24 mouse cellular contexts compared by ENCODE assay signal in the genomic region with DNA sequence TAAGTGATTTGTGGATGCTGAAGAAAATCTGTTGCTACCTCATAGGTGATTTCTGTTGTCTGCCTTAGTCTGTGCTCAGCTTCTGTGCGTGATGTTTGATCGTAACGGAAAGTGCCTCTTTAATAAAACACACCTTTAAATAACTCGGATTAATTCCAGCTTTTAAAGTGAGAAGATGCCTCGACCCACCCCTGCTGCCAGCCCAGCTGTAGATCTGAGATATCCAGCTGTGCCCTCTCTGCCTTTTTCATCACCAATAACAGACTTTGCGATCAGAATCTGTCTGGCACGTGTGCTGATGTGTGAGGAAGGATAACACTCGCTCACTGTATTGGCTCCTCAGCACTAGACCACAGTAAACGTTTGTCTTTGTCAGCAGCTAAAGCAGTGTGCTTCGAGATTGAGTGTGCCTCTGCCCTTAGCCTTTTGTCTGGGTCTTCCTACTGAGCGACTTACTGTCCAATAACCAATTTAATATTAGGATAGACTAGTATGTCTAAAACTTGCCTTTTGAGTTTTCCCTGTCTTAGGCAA.
DNase-seq lines count a peak whose midpoint lies in the region; ATAC-seq and TF ChIP-seq lines count a peak whose summit lies in the region.
"Had no signal": no experiment of that assay in that cellular context is flagged by ENCODE, and none has a peak within 500 bp of the region (broad histone marks: within the 10 kb centered on the region; RNA-seq: fewer than 3 reads in every experiment).

No protein-coding gene starts in this region.

- no peak overlapping the region for H3K9ac ChIP-seq in midbrain, embryonic 14.5 days (replicated peaks; ENCODE audit: low read length)
- H3K9ac ChIP-seq in midbrain, postnatal 0 days (replicated peaks; ENCODE audit: low read length, poor library complexity, severe bottlenecking): no peak overlapping the region
- no peak overlapping the region for H3K9ac ChIP-seq in forebrain, embryonic 13.5 days
- H3K9ac ChIP-seq in forebrain, postnatal 0 days: no peak overlapping the region
- H3K9ac ChIP-seq in neural tube, embryonic 15.5 days (replicated peaks): no peak overlapping the region
- H3K9ac ChIP-seq: embryonic facial prominence, embryonic 15.5 days; liver, embryonic 14.5 days; lung, embryonic 14.5 days; neural tube, embryonic 12.5 days had no signal

- no peaks in the 10 kb centered on the region for H3K36me3 ChIP-seq in midbrain, embryonic 14.5 days (ENCODE audit: control insufficient read depth, insufficient read depth, low read length)
- H3K36me3 ChIP-seq in midbrain, postnatal 0 days (ENCODE audit: insufficient read depth, low read length): no peaks in the 10 kb centered on the region
- H3K36me3 ChIP-seq in forebrain, embryonic 13.5 days (ENCODE audit: poor library complexity, severe bottlenecking): no peaks in the 10 kb centered on the region
- H3K36me3 ChIP-seq in forebrain, postnatal 0 days (ENCODE audit: insufficient read depth): no peaks in the 10 kb centered on the region
- H3K36me3 ChIP-seq in neural tube, embryonic 15.5 days: no peaks in the 10 kb centered on the region
- H3K36me3 ChIP-seq: embryonic facial prominence, embryonic 15.5 days; neural tube, embryonic 12.5 days had no signal

- H3K4me3 ChIP-seq in midbrain, embryonic 14.5 days (replicated peaks; ENCODE audit: low read depth, low read length): no peak overlapping the region
- no peak overlapping the region for H3K4me3 ChIP-seq in midbrain, postnatal 0 days (ENCODE audit: low read depth, low read length)
- H3K4me3 ChIP-seq in forebrain, embryonic 13.5 days: no peak overlapping the region
- H3K4me3 ChIP-seq in forebrain, postnatal 0 days (ENCODE audit: low read depth, low read length): no peak overlapping the region
- H3K4me3 ChIP-seq in neural tube, embryonic 15.5 days (replicated peaks): no peak overlapping the region
- H3K4me3 ChIP-seq: embryonic facial prominence, embryonic 15.5 days; left cerebral cortex, adult 2 months; megakaryocyte, embryonic 14.5 days; neural tube, embryonic 12.5 days had no signal

- ATAC-seq in midbrain, embryonic 14.5 days (ENCODE audit: low FRiP score, low TSS enrichment): no peak
- ATAC-seq in midbrain, postnatal 0 days (ENCODE audit: low FRiP score): no peak; the same call in 1 of the 2 replicates
- peak; percentile 66; the same call in 1 of the 2 replicates for ATAC-seq in forebrain, embryonic 13.5 days
- ATAC-seq in forebrain, postnatal 0 days: peak; percentile 38; the same call in 1 of the 2 replicates
- peak; percentile 61; the same call in 1 of the 2 replicates for ATAC-seq in neural tube, embryonic 15.5 days (ENCODE audit: low FRiP score)
- ATAC-seq: activated CD4-positive, CD25-positive, alpha-beta regulatory T cell, adult 4 months had no signal

- no peak for TF ChIP-seq CTCF in midbrain, postnatal 0 days (IDR thresholded peaks at IDR 0.05)
- TF ChIP-seq CTCF in forebrain, postnatal 0 days (IDR thresholded peaks at IDR 0.05; ENCODE audit: low read depth): no peak

- peak; percentile 43 for DNase-seq in midbrain, embryonic 14.5 days
- DNase-seq in midbrain, postnatal 0 days (ENCODE audit: low spot score): no peak
- DNase-seq in forebrain, postnatal 0 days: no peak
- no peak for DNase-seq in urinary bladder, postnatal 36 days (ENCODE audit: low spot score in 2 of 2)
- DNase-seq in urinary bladder, postnatal 10 days (ENCODE audit: low spot score): no peak
- DNase-seq: adrenal gland, postnatal 10 days; cerebellum, adult 2 months; gastrocnemius, postnatal 36 days; heart, postnatal 36 days; kidney, adult 2 months; kidney, postnatal 10 days; lung, embryonic 14.5 days; lung, postnatal 36 days; right cerebral cortex, adult 18-20 months; right cerebral cortex, postnatal 4 days; thymus, postnatal 25 days had no signal

- WGBS in midbrain, embryonic 14.5 days: 45% methylated on average over 11 of the region's 11 CpGs
- WGBS in midbrain, postnatal 0 days: 35% methylated on average over 11 of the region's 11 CpGs
- WGBS in forebrain, embryonic 13.5 days: 54% methylated on average over 11 of the region's 11 CpGs
- WGBS in forebrain, postnatal 0 days: 54% methylated on average over 11 of the region's 11 CpGs
- WGBS in neural tube, embryonic 15.5 days: 38% methylated on average over 11 of the region's 11 CpGs

- H3K4me1 ChIP-seq in midbrain, embryonic 14.5 days (ENCODE audit: control insufficient read depth, insufficient read depth, low read length): peaks cover 14% of the 10 kb centered on the region
- H3K4me1 ChIP-seq in midbrain, postnatal 0 days (ENCODE audit: insufficient read depth, low read length): no peaks in the 10 kb centered on the region
- peaks cover 18% of the 10 kb centered on the region for H3K4me1 ChIP-seq in forebrain, embryonic 13.5 days
- H3K4me1 ChIP-seq in forebrain, postnatal 0 days (ENCODE audit: insufficient read depth): no peaks in the 10 kb centered on the region
- peaks cover 14% of the 10 kb centered on the region for H3K4me1 ChIP-seq in neural tube, embryonic 15.5 days
- H3K4me1 ChIP-seq: megakaryocyte, embryonic 14.5 days had no signal

- peak overlapping the region; percentile 4; the same call in 1 of the 2 replicates for H3K4me2 ChIP-seq in midbrain, embryonic 14.5 days (ENCODE audit: low read length)
- H3K4me2 ChIP-seq in midbrain, postnatal 0 days (ENCODE audit: low read depth, low read length, poor library complexity, severe bottlenecking): no peak overlapping the region
- H3K4me2 ChIP-seq in forebrain, embryonic 13.5 days: no peak overlapping the region
- H3K4me2 ChIP-seq in forebrain, postnatal 0 days (ENCODE audit: low read depth): no peak overlapping the region
- peak overlapping the region; percentile 20; the same call in 1 of the 2 replicates for H3K4me2 ChIP-seq in neural tube, embryonic 15.5 days
- H3K4me2 ChIP-seq: embryonic facial prominence, embryonic 15.5 days; lung, embryonic 14.5 days; neural tube, embryonic 12.5 days had no signal

- no peaks in the 10 kb centered on the region for H3K27me3 ChIP-seq in midbrain, embryonic 14.5 days (ENCODE audit: control insufficient read depth, insufficient read depth, low read length)
- no peaks in the 10 kb centered on the region for H3K27me3 ChIP-seq in midbrain, postnatal 0 days (ENCODE audit: insufficient read depth, low read length)
- H3K27me3 ChIP-seq in forebrain, embryonic 13.5 days: no peaks in the 10 kb centered on the region
- H3K27me3 ChIP-seq in forebrain, postnatal 0 days (ENCODE audit: insufficient read depth, low read length): no peaks in the 10 kb centered on the region
- no peaks in the 10 kb centered on the region for H3K27me3 ChIP-seq in neural tube, embryonic 15.5 days (replicated peaks)
- H3K27me3 ChIP-seq: embryonic facial prominence, embryonic 15.5 days; megakaryocyte, embryonic 14.5 days; neural tube, embryonic 12.5 days had no signal

- H3K9me3 ChIP-seq in midbrain, embryonic 14.5 days (ENCODE audit: control insufficient read depth, low read length): no peaks in the 10 kb centered on the region
- H3K9me3 ChIP-seq in midbrain, postnatal 0 days (ENCODE audit: low read length): no peaks in the 10 kb centered on the region
- no peaks in the 10 kb centered on the region for H3K9me3 ChIP-seq in forebrain, embryonic 13.5 days (replicated peaks)
- H3K9me3 ChIP-seq in forebrain, postnatal 0 days (ENCODE audit: low read length): no peaks in the 10 kb centered on the region
- H3K9me3 ChIP-seq in neural tube, embryonic 15.5 days (replicated peaks): no peaks in the 10 kb centered on the region
- H3K9me3 ChIP-seq: embryonic facial prominence, embryonic 15.5 days; neural tube, embryonic 12.5 days had no signal

- no peak overlapping the region; the same call in 1 of the 2 replicates for H3K27ac ChIP-seq in midbrain, embryonic 14.5 days (replicated peaks; ENCODE audit: low read depth, low read length)
- H3K27ac ChIP-seq in midbrain, postnatal 0 days (ENCODE audit: low read depth, low read length): no peak overlapping the region
- H3K27ac ChIP-seq in forebrain, embryonic 13.5 days: no peak overlapping the region
- H3K27ac ChIP-seq in forebrain, postnatal 0 days (ENCODE audit: low read depth, low read length): no peak overlapping the region
- no peak overlapping the region for H3K27ac ChIP-seq in neural tube, embryonic 15.5 days (replicated peaks)
- H3K27ac ChIP-seq: embryonic facial prominence, embryonic 15.5 days; left cerebral cortex, adult 2 months; liver, embryonic 14.5 days; neural tube, embryonic 12.5 days had no signal

Comparison
In these comparisons a context has a peak if more than half of its experiments do, and no peak if none do; other contexts are left out.
1. H3K4me2 ChIP-seq: peak in midbrain, embryonic 14.5 days (single experiment) and neural tube, embryonic 15.5 days (single experiment); none in midbrain, postnatal 0 days (single experiment), forebrain, embryonic 13.5 days (single experiment) and forebrain, postnatal 0 days (single experiment).
2. ATAC-seq: peak in forebrain, embryonic 13.5 days (single experiment), forebrain, postnatal 0 days (single experiment) and neural tube, embryonic 15.5 days (single experiment); none in midbrain, embryonic 14.5 days (single experiment) and midbrain, postnatal 0 days (single experiment).